Mouse (Mus musculus) heart, adult 2 months (tissue): Measurements from ENCODE around the gene Ccdc126. TPM values are rescaled to one million over a fixed set of nuclear protein-coding genes. Genes with fewer than 3 reads are reported as not detected.

Experiments
- DNase-seq, 2 experiments: peaks; one replicate each; pipeline ENCODE4 v3.0.0; 2021
- H3K27ac ChIP-seq: fragments of 200-600 bp; 2 replicates; pipeline ENCODE4 v1.8.1; 2022
- H3K27me3 ChIP-seq: fragments of 200-500 bp; 2 replicates; pipeline ENCODE4 v1.6.1; 2012; ENCODE audit warnings: mild to moderate bottlenecking, low read length, inconsistent platforms, mixed read lengths; ENCODE audit not compliant: control insufficient read depth, insufficient read depth
- H3K36me3 ChIP-seq: fragments of 200-500 bp; 2 replicates; pipeline ENCODE4 v1.6.1; 2012; ENCODE audit warnings: low read length, inconsistent platforms; ENCODE audit not compliant: control insufficient read depth, insufficient read depth
- H3K4me1 ChIP-seq: fragments of 200-500 bp; 2 replicates; pipeline ENCODE4 v1.6.1; 2011; ENCODE audit warnings: low read length; ENCODE audit not compliant: control insufficient read depth, insufficient read depth
- H3K4me3 ChIP-seq: fragments of 200-600 bp; 2 replicates; pipeline ENCODE4 v1.8.1; 2022
- H3K79me2 ChIP-seq: fragments of 200-500 bp; replicated peaks from 2 replicates; pipeline ENCODE4 v1.6.1; 2012; ENCODE audit warnings: mild to moderate bottlenecking, inconsistent platforms, low read length, moderate library complexity, mixed read lengths; ENCODE audit not compliant: control insufficient read depth, insufficient read depth
- H3K9ac ChIP-seq: fragments of 200-500 bp; 2 replicates; pipeline ENCODE4 v1.6.1; 2012; ENCODE audit warnings: low read depth, mild to moderate bottlenecking, control low read depth, inconsistent platforms, low read length, mixed read lengths
- CTCF ChIP-seq: fragments of 200-600 bp; IDR thresholded peaks from 2 replicates; pipeline ENCODE4 v1.8.1; 2022; ENCODE audit warnings: antibody characterized with exemption, mild to moderate bottlenecking, moderate library complexity
- EP300 ChIP-seq: fragments of 200-500 bp; IDR thresholded peaks from 2 replicates; pipeline ENCODE4 v1.6.1; 2011; ENCODE audit warnings: low read depth, low read length, control low read depth; ENCODE audit not compliant: insufficient read depth
- POLR2A ChIP-seq: fragments of 200-500 bp; IDR thresholded peaks from 2 replicates; pipeline ENCODE4 v1.6.1; 2011; ENCODE audit warnings: mild to moderate bottlenecking, low read depth, low read length, control low read depth; ENCODE audit not compliant: insufficient read depth
- WGBS: fragments of 180-500 bp; shearing (Covaris S2); methylation state at CpG from one replicate; pipeline ENCODE4 v1.1.7; 2018; 5-methylcytosine and 5-hydroxymethylcytosine counted together
- intact Hi-C: fragments of 180-260 bp; cut with DNase I; formaldehyde crosslinking; loops from one replicate; pipeline ENCODE4 v1.15.1; 2025
- polyA plus RNA-seq: library from polyadenylated mRNA; depleted of rRNA; stranded (reverse); fragments of >200 nt; gene quantifications from 2 replicates; pipeline ENCODE4 v1.2.3, GENCODE M21; 2012; rRNA removed
- total RNA-seq, 2 experiments: library from RNA; stranded (reverse); gene quantifications; 2 replicates each; pipeline ENCODE4 v1.2.3; 2021

The Ccdc126 gene
- total and polyA plus RNA-seq, 3 experiments = 2.5 to 4.8 (median 4.4) TPM

DNA sequence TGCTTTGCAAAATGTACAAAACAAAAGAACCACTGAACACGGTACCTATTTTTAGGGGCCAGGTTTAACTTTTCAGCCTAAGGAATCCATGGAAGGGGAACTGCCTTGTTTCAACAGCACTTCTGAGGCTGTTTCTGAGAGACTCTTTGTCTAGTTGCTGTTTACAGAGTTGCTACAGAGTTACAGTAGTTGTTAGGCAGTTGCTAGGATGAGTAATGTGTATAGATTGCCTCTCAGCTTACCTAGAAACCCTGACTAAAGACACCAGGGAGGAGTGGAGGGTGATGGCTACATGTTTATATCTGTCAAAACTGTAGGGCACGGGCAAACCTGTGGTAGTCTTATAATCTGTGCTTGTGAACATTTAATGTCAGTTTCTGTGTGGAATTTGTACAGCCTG lies 54.9 kb downstream of the Ccdc126 start:
- Histone ChIP-seq H3K27me3 (no peaks in the 10 kb centered on the region), H3K4me3 (no peak overlapping the region), H3K27ac (no peak overlapping the region), H3K4me1 (no peaks in the 10 kb centered on the region), H3K36me3 (no peaks in the 10 kb centered on the region), H3K9ac (no peak overlapping the region), H3K79me2 (no peaks in the 10 kb centered on the region)
- TF ChIP-seq EP300 (no peak), CTCF (no peak), POLR2A (no peak)
- no peak for DNase-seq
- intact Hi-C loops = no loop called here
- WGBS = 75% methylated on average over 2 of the region's 2 CpGs

DNA sequence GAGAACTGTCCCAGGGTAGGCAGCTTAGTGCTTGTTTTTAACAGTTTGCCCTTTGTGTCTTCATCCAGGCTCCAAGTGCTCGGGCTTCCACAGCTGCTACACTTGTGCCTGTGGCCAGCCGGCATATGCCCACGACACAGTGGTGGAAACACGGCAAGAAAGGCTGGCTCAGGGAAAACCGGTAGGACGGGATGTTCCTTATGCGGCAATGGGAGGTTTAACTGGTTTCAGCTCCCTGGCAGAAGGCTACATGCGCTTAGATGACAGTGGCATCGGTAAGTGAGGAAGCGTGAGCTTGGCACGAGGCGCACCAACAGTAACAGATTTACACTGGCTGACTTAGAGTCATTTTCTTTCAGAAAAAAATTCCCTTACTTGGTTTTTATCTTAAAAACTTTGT lies 59.3 kb downstream of the Ccdc126 start:
- intact Hi-C loops = no loop called here
- Histone ChIP-seq H3K36me3 (no peaks in the 10 kb centered on the region), H3K4me1 (no peaks in the 10 kb centered on the region), H3K27me3 (no peaks in the 10 kb centered on the region), H3K79me2 (no peaks in the 10 kb centered on the region), H3K4me3 (no peak overlapping the region), H3K9ac (no peak overlapping the region), H3K27ac (no peak overlapping the region)
- DNase-seq = no peak
- WGBS = 69% methylated on average over 12 of the region's 12 CpGs
- TF ChIP-seq EP300 = no peak
- TF ChIP-seq POLR2A = no peak
- no peak for TF ChIP-seq CTCF

Other genes starting within 250 kb of the Ccdc126 start
- 10 to 100 TPM; 34.4 to 39.0 TPM for gene Malsu1, start 245.5 kb upstream of the Ccdc126 start, total RNA-seq
- 14.5 and 15.4 TPM in 2 replicates for gene Malsu1, start 245.5 kb upstream of the Ccdc126 start, polyA plus RNA-seq
- not detected for gene Igf2bp3, start 104.3 kb upstream of the Ccdc126 start, total RNA-seq
- gene Igf2bp3, start 104.3 kb upstream of the Ccdc126 start, polyA plus RNA-seq = not detected in 2 replicates
- 10 to 100 TPM; 23.1 to 26.4 TPM for gene Tra2a, start 55.2 kb upstream of the Ccdc126 start, total RNA-seq
- gene Tra2a, start 55.2 kb upstream of the Ccdc126 start, polyA plus RNA-seq = 21.0 and 38.4 TPM in 2 replicates
- gene Fam221a, start 48.5 kb downstream of the Ccdc126 start, total RNA-seq = under 1 TPM in 1 of 2 experiments, not detected in 1; 0.44 TPM
- gene Fam221a, start 48.5 kb downstream of the Ccdc126 start, polyA plus RNA-seq = 0.47 and 1.8 TPM in 2 replicates
- gene Stk31, start 76.3 kb downstream of the Ccdc126 start, total RNA-seq = under 1 TPM; 0.18 to 0.23 TPM
- gene Stk31, start 76.3 kb downstream of the Ccdc126 start, polyA plus RNA-seq = 0.08 TPM in 1 of 2 replicates, not detected in the other